ENCODE assay signal across 9 mouse cellular contexts in the genomic region with DNA sequence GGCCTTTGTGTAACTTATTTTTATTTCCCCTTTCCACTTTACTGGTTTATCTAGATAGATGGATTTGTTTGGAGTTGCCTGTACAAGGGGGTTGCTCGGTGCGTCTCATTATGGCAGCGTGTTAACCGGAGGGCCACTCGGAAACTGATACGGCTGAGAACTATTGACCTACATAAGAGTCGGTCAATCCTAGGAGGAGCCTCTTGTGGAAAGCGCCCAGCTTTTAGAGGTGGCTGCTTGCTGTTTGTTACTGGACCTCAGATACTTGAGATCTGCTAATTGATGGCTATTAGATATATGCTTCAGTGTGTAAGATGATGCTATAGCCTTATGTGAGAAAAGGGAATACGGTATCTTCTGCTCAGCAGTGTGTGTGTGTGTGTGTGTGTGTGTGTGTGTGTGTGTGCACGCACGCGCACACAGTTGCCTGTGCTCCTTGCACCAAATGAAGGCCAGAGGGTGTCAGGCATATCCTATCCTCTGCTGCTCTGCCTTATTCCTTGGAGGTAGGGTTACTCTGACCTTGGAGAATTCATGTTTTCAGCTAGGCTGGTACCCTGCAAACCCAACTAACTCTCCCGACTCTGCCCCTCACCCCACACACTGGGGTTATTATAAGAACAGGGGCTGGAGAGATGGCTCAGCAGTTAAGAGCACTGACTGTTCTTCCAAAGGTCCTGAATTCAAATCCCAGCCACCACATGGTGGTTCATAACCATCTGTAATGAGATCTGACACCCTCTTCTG. TPM values are rescaled to one million over a fixed set of nuclear protein-coding genes. Genes with fewer than 3 reads are reported as not detected.
DNase-seq lines count a peak whose midpoint lies in the region; ATAC-seq and TF ChIP-seq lines count a peak whose summit lies in the region.
"Had no signal": no experiment of that assay in that cellular context is flagged by ENCODE, and none has a peak within 500 bp of the region (broad histone marks: within the 10 kb centered on the region; RNA-seq: fewer than 3 reads in every experiment).

No protein-coding gene starts in this region.

- no peak overlapping the region for H3K27ac ChIP-seq in left cerebral cortex, adult 2 months
- no peak overlapping the region for H3K27ac ChIP-seq in hindbrain, embryonic 10.5 days
- H3K27ac ChIP-seq in neural tube, embryonic 15.5 days (replicated peaks): peak overlapping the region; percentile 23; the same call in 1 of the 2 replicates

- 54% methylated on average over 13 of the region's 13 CpGs for WGBS in hindbrain, embryonic 10.5 days
- WGBS in neural tube, embryonic 15.5 days: 33% methylated on average over 13 of the region's 13 CpGs

- H3K4me1 ChIP-seq in hindbrain, embryonic 10.5 days (replicated peaks): peaks cover 85% of the 10 kb centered on the region
- peaks cover 74% of the 10 kb centered on the region for H3K4me1 ChIP-seq in neural tube, embryonic 15.5 days

- ATAC-seq in cerebellum, adult (ENCODE audit: insufficient number of reproducible peaks, low FRiP score, low TSS enrichment): no peak
- ATAC-seq in neural tube, embryonic 15.5 days (ENCODE audit: low FRiP score): no peak

- H3K36me3 ChIP-seq in hindbrain, embryonic 10.5 days: no peaks in the 10 kb centered on the region
- no peaks in the 10 kb centered on the region for H3K36me3 ChIP-seq in neural tube, embryonic 15.5 days

- no peaks in the 10 kb centered on the region for H3K27me3 ChIP-seq in hindbrain, embryonic 10.5 days (ENCODE audit: insufficient read depth, poor library complexity, severe bottlenecking)
- H3K27me3 ChIP-seq in neural tube, embryonic 15.5 days (replicated peaks): no peaks in the 10 kb centered on the region

- peak; percentile 60 for DNase-seq in cerebellum, adult 9-10 months
- no peak for DNase-seq in left cerebral cortex, adult 2 months (ENCODE audit: extremely low spot score in 1 of 2, low spot score in 2 of 2)
- no peak for DNase-seq in left cerebral cortex, adult 11 months (ENCODE audit: low spot score)
- DNase-seq in hindbrain, embryonic 10.5 days (ENCODE audit: low spot score): no peak
- DNase-seq in ovary, postnatal 14 days (ENCODE audit: low spot score): no peak
- DNase-seq in adrenal gland, adult 2 months: no peak
- DNase-seq: embryo, embryonic 11 days had no signal

- no peaks in the 10 kb centered on the region for H3K9me3 ChIP-seq in hindbrain, embryonic 10.5 days
- H3K9me3 ChIP-seq in neural tube, embryonic 15.5 days (replicated peaks): no peaks in the 10 kb centered on the region

- peak overlapping the region; percentile 99 for H3K4me3 ChIP-seq in left cerebral cortex, adult 2 months
- H3K4me3 ChIP-seq in hindbrain, embryonic 10.5 days: peak overlapping the region; percentile 87
- peak overlapping the region; percentile 82 for H3K4me3 ChIP-seq in neural tube, embryonic 15.5 days (replicated peaks)

- peak overlapping the region; percentile 9; the same call in 1 of the 2 replicates for H3K9ac ChIP-seq in neural tube, embryonic 15.5 days (replicated peaks)

- peak overlapping the region; percentile 80 for H3K4me2 ChIP-seq in neural tube, embryonic 15.5 days

- TF ChIP-seq CTCF in left cerebral cortex, adult 2 months (IDR thresholded peaks at IDR 0.05): no peak

- intact Hi-C loops in left cerebral cortex, adult 2 months (cut with DNase I): loop anchor here (5.0 kb wide), 4 partner anchors 42 to 177 kb away; no protein-coding TSS in a partner anchor

RNA-seq across cellular contexts. Expression of gene Reep3, which starts 2.6 kb away (rescaled TPM):
- total RNA-seq in left cerebral cortex, adult 2 months (2021): 10 to 100 TPM; 16.6 to 17.8 TPM
- 34.7 and 35.1 TPM in 2 replicates for polyA plus RNA-seq in hindbrain, embryonic 10.5 days (2016; fragmentation: Nextera tagmentation; extraction: Ambion mirVana)
- 34.5 and 35.9 TPM in 2 replicates for polyA plus RNA-seq in neural tube, embryonic 15.5 days (2015; fragmentation: Nextera tagmentation; extraction: Ambion mirVana)
- total RNA-seq in adrenal gland, adult 2 months (2021): 10 to 100 TPM; 42.5 to 44.6 TPM
- 7.1 and 8.9 TPM in 2 replicates for polyA plus RNA-seq in adrenal gland, adult 2 months (2012; rRNA removed)

RNA-seq across cellular contexts. Expression of gene Jmjd1c, which starts 3.4 kb away (rescaled TPM):
- 100 to 1,000 TPM in 1 of 2 experiments, 10 to 100 TPM in 1; 86.3 to 102 TPM for total RNA-seq in left cerebral cortex, adult 2 months (2021)
- polyA plus RNA-seq in hindbrain, embryonic 10.5 days (2016; fragmentation: Nextera tagmentation; extraction: Ambion mirVana): 32.7 and 36.7 TPM in 2 replicates
- 43.8 and 50.7 TPM in 2 replicates for polyA plus RNA-seq in neural tube, embryonic 15.5 days (2015; fragmentation: Nextera tagmentation; extraction: Ambion mirVana)
- total RNA-seq in adrenal gland, adult 2 months (2021): 10 to 100 TPM; 45.0 to 53.7 TPM
- 15.9 and 18.1 TPM in 2 replicates for polyA plus RNA-seq in adrenal gland, adult 2 months (2012; rRNA removed)
